Mouse (Mus musculus) 3T3-L1 (cell line): ENCODE measurements at regions not wholly inside any gene's neighbourhood (a gene's known extent, or its start where the extent isn't known, plus 50 kb on each side); places are given as distances from the start of the nearest gene placed in this dataset.

Source experiments
- DNase-seq: peaks from one replicate; pipeline ENCODE4 v3.0.0-alpha.2; 2015; ENCODE audit warnings: low read depth, low spot score

DNA sequence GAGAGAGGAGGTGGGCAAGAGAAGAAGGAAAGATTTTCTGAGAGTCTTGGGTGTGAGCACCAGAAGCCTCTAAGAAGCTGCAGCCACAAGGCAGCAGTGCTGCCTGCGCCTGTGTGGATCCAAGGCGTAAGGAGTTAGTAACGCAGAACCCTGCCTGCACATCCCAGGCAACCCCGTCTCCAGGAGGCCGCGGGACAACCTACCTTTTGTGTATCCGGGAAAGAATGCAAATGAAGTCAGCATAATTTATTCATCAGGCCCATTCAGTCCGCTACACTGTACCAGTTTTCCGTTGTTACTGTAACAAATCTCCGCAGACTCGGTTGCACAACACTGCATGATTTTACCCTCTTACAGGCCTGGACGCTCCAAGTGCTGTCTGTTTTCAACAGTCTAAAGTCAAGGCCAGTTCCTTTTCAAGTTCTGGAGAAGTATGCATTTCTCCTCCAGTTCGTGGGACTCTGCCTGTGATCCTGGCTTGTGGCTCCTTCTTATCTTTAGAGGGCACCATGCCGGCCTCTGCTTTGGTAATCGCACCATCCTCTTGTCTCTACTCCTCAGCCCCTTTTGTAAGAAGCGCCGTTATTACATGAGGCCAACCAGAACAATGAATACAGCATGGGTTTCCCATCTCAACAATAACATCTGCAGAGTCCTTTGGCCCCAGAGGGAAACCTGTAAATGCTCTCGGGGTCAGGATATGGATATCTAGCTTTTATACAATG, 133.8 kb downstream of the Nufip1 start:
- no peak for DNase-seq

DNA sequence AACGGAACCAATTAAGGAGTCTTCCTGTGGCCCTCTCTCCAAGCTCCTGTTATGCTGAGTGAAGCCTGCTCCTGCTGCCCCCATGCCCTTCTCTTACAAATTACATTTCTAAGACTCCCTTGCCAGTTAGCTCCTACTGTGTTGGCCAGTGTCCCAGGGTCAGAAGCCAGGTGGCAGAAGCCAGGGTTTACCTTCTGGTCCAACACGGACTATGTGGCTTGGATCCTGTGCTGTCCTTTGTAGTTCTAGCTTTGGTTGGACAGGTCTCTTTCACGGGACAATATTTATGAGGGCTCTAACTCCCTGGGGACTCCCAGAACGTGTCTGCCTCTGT, 134.3 kb downstream of the Nufip1 start:
- DNase-seq, result no peak

DNA sequence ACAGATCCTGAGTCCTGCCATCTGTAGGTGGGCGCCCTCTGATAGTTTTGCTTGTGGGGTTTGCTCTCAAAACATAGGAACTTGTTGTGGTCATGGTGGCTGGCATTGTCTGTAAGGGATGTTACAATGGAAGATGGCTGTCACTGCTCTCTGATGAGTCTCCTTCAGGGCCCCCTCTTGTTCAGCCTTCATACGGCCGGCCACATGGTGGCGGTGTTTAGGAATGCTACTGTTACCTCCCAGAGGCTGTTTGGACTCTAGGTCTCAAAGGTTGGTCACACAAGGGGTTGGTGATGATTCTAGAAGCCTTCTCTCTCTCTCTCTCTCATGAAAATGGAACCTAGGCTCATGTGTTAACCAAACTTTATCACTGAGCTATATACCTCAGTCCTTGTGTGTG, 137.0 kb downstream of the Nufip1 start:
- DNase-seq, result peak; percentile 30

DNA sequence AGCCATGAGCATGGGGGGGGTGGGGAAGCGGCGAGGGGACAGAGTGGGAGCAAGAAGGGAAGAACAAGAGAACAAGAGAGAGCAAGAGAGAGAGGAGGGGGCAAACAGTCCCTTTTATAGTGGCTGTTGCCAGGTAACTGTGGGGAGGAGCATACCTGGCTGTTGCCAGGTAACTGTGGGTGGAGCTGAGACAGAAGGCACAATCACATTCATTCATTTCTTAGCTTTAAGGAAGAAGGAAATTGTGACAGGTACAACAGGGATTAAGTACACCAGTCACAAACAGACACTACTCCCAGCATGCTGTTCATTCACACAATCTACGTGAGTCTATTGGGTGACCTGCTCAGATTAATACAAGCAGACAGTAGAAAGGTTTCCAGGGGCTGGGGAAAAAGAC, 143.2 kb downstream of the Nufip1 start:
- no peak for DNase-seq

DNA sequence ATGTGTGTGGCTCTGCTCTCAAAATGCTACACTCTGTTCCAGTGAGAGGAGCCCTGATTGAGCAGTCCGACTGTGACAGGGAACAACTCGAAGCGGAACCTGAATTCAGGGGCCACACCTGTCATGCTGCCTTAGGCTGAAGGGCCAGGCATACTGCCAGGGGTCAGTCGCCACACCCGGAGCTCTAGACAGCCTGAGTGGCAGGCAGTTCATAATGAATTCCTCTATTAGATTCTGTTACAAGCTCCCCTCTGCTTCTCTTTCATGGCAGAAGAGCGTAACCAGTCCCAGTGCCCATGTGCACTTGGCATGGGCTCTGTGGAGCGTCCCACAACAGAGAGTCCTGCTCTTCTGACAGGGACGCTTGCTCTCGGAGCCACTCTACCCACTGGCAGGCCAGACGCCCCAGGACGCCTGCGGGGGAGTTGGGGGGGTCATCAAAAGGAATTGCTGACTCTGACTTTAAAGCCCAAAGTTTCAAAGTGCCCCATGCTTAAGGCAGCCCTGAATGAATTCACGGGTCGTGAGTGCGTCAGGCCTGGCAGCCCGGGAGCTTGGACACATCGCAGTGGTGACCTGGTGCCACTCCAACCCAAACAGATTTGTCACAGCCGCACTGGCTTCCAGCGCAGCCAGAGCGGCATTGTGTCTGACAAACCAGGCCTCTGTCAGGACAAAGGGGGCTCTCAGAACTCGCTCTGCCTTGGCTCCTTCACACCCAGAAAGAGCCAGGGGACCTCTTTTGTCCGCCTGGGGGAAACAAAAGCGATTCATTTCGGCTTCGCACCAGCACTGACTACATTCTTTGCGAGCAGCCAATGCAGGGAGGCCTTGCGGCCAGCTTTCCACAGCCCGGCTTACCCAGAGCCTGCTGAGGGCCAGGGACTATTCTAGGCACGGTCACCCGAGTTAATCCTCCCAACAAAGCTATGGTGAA, 144.1 kb downstream of the Nufip1 start:
- DNase-seq, result no peak

DNA sequence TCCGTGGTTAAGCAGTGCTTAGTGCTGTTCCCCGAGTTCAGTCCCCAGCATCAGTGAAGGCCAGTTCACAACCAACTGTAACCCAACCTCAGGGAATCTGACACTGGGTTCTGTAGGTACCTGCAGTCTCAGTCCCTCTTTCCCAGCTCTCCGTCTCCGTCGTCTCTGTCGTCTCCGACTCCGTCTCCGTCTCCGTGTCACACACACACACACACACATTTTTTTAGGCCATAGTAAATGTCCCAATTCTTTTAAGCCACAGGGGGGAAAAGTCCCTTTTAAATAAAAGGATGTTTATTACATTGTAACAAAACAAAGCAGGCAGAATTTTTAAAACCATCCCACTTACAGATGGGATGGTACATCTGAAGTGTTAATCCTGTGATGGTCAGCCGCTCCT, 145.3 kb downstream of the Nufip1 start:
- no peak for DNase-seq

DNA sequence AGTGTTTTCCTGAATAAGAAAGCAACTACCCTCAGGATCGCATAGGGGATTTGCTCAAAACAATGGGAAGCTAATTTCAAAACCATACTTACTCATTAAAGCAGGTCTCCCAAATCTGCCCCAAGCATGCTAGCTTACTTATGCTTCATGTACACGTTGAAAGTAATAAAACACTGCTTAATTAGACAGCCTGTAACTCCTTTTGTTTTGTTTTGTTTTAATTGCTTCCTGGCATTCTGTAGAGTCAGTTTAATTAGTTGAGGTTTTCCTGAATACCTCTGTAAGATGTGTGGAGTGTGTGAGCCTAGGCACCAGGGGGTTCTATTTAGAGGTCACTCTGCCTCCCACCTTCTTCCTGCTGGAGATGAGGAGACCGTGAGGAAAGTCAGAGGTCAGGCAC, 147.9 kb downstream of the Nufip1 start:
- DNase-seq, result no peak

DNA sequence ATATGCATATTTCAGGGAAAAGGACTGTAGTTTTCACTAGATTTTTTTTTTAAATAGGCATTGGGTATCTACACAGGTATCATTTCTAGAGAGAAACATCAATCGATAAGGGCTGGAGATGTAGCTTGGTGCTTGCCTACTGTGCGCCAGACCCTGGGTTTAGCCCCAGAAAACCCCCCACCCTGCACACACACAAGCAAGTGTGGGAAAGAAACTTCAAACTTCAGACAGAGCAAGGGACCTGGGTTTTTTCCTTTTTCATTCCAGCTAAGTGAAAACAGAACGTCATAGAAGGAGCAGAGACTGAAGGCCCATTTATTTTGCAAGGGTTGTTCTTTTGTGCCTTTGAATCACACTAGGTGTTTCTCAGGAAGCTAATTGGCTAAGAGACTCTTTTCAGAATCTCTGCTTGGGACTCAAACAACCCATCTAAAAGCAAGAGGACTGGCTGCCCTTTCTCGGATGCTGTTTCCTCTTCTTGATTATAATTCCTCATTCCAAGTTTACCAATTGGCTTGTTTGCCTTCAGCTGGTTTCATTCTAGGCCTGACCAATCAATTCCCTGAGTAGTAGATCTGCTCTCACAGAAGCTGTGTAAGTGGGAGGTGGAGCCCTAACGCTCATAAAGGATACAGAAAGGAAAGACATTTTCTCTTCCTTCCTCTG, 150.1 kb downstream of the Nufip1 start:
- DNase-seq, result no peak

DNA sequence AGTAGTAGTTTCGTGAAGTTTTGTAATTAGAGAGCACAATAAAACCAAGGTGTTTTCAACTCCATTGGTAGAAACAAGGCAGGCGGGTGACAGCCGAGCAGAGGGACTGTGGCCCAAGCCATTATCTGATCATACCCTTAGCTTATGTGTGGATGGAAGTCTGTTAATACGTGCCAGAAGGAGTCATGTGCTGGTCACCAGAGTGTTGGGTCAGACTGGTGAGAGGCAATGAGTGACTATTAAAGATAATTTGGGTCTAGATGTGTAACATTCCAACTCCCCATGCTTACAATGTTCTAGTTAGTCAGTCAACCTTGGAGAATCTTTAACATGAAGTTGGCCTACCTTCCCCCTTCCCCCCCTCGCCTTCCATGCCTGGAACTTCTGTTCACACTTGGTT, 151.1 kb upstream of the Tsc22d1 start:
- no peak for DNase-seq

DNA sequence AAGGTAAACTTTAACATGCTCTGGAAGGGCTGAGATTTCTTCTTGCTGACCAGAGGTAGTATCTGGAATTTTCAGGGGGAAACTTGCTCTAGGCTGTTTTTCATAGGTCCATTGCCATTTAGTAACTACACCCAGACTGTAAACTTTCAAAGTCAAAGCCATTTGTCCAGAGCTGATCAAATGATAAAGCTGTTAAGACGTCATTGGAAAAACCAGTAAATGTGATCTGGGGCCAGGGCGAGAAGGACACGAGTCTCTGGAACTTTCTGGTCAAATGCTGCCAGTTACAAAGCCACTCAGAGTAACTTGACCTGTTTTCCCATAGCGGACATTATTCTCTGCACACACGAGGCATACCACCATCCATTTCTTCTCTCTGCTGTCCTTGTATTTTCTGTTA, 148.9 kb upstream of the Tsc22d1 start:
- DNase-seq, result no peak

DNA sequence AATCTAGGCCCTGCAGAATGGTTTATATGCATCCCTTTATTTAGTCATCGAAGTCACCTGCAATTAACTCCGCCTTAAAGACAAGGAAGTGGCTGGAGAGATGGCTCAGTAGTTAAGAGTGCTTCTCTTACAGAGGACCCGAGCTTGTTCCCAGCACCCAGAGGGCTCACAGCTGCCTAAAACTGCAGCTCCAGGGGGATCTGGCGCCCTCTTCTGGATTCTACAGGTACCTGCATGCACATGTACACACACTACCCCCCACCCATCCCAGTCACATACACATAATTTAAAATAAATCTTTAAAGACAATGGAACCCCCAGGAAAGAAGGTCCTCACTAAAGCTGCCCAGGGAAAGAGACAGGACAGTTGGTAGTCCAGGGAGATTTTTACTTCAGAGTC, 148.5 kb upstream of the Tsc22d1 start:
- DNase-seq, result no peak

DNA sequence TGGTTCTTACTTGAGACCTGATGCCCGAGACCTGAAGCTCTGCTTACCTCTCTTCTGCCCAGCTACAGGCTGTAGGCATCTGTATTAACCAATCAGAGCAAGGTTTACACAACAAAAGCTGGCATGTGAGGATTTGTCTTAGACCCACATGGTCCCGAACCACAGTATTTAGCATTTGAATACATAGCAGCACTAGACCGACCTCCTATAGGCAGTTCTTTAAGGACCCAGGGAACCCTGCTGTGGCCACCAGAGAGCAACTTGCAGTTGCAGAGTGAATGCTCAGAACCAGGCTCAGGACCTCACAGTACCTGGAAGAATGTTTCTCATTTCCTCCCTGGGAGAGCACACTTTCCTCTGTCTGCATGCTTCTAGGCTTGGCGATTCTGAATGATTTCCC, 147.7 kb upstream of the Tsc22d1 start:
- DNase-seq, result no peak

DNA sequence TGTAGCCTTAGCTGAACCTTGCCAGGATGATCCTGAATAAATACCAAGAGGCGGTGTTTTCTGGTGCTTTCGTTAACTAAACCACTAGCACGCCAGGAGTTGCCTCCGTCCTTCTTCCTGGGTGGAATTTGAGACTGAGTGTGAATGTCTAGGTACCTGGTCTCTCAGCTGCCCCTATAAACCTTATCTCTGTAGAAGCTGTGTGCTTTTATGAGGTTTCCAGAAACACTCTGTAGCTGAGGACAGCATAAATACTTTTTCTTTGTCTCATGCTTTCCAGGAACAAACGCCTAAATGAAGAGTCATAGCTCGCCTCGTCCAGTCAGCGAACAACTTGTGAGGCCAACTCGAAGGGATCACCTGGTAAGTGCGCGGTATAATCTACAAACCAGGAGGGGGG, 143.6 kb upstream of the Tsc22d1 start:
- no peak for DNase-seq

DNA sequence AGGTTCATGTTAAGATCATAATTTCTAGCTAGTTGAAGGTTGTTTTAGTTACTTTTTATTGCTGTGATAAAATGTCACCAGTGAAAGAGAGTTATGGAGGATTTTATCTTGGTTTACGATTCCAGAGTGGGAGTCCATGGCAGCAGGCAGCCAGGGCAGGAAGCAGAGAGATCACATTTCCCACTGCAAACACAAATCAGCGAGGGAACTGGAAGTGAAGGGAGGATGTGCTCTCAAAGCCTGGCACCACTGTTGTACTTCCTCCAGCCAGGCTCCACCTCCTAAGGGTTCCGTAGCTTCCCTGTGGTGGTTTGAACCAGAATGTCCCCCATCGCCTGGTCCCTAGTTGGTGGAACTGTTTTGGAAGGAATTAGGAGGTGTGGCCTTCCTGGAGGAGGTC, 141.9 kb upstream of the Tsc22d1 start:
- no peak for DNase-seq

DNA sequence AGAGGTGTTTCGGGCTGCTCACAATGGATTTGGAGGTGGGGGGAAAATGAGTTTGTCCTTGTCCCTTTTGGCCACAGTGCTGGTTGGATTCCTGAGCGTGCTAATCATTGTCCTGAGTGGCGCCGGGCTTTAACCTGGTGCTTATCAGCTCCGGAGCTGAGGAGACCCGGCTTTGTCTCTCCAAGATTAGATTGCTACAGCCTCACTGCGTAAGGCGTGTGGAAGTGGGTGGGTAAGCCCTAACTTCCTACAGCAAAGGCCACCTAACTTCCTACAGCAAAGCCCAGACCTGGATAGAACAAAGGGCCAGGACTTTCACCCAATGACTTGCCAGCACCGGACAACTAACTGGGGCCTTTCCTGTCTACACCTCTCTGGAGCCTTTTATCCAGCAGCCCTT, 138.1 kb upstream of the Tsc22d1 start:
- no peak for DNase-seq

DNA sequence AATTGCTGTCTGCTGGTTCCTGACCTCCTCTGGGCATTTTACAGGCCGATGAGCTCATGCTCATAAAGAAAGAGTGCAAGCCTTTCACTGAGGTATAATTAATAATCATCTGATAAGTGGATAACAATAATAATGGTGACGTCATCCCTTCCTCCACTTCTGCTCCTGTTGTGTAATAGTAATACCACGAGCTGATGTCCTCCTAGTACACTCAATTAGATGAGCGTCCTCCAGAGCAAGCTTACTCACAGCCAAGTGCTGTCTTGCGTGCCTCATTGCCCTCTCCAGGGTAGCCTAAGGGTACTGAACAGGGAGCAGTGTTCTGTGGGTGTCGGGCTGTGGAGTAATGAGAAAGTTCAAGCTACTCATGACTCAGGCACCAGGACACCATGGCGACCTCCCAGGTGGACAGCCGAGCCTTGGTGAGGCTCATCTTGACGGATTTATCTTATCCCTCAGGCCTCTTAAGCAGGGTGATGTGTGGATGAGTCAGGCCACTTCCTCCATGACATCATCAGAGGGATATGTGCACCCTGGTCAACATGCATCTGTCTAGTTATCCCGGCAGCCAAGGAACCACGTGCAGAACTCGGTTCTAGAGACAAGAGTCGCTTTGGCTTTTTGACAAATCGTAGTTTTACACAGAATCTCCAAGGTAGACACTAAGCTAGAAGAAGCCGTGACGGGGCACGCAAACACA, 135.9 kb upstream of the Tsc22d1 start:
- DNase-seq, result peak; percentile 50

DNA sequence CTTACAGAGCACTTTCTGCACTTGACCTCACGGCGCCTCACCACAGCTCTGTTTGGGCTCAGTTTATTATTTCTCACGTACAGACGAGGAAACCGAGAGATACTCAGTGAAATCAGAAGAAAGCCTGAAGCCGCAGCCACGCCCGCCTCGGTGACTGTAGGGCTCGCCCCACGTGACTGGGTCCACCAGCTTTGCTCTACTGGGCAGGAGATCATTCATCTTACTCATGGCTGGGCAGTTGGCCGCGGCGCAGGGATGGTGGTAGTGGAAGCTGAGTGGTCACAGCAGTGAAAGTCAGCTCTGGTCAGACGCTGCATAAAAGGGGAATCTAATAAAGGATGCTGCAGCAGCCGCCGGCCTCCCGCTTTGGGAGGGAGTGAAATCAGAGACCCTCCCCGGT, 135.2 kb upstream of the Tsc22d1 start:
- no peak for DNase-seq

DNA sequence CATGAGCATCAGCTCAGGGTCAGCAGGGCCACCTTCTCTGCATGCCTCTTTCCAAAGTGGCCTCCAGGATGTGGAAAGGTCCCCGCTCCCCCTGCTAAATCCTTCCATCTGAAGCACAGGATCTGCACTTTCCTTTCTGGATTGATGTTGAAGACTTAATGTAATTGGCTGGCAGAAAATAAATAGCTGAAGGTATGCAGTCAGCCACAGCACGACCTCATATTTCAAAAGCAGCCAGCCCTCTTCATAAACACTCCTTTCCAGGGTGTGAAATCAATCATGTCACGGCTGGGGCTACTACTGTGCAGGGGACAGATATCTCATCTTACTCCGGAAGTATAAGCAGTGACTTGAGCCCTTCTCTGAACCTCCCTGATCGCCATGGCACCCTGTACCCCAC, 132.9 kb upstream of the Tsc22d1 start:
- no peak for DNase-seq

DNA sequence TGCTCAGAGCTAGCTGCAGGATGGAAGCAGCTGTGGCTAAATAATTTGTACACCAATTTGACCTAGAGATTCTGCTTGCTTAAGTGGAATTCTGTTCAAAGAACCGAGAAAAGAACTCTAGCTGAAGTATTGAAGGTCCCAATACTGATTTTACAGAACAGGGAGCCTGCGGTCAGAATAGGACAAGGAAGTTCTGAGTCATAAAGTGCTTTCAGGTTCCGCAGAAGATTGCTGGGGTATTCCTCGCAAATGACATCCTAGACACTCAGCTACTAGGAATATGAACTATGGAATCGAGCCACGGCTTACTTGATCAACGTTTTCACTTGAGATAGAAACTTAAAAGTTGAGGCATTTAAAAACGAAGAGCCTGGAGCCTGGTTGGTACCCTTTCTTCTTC, 127.0 kb upstream of the Tsc22d1 start:
- no peak for DNase-seq

DNA sequence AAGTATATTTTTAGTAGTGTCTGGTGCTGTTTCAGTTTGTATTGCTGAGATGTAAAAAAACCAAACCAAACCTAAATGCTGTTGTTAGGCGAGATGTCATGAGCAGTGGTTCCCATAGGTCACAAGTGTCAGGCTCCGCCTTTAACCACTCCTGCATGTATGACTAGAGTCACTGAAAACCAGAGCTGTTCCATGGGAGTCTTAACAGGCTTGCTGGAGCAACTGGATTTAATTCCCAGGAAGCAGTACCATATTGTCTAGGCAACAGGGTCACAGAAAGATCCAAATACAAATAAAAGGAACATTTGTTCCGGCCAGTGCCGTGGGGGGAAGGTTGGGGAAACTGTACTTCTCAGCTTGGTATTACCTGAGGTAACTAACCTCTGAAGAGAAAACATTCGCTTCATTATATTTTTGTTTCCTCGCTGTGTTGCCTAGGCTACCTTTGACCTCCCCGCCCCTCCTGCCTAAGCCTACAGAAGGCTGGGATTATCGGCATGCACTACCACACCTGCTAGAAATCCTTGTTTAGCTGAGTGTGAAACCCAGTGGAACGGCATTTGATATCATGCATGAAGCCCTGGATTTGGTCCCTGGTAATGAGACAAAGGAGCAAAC, 124.3 kb upstream of the Tsc22d1 start:
- no peak for DNase-seq

DNA sequence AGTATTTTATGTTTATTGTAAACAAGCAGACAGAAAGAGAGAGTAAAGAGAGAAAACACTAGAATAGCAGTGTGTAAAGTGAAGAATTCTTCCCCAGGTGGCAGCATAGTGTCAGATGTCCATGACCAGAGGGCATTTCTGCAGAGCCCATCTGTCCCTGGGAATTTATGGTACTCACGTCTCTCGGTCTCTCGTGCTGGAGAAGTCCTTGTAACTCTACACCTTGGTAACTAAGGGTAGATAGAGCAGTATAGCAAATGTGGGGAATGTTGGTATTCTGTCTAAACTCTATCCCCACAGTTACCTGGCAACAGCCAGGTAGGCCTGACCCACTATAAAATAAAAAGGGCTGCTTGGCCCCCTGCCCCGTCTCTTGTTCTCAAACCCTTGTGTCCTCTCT, 122.5 kb upstream of the Tsc22d1 start:
- DNase-seq, result no peak
